Mouse (Mus musculus): Measurements from ENCODE around the gene Gm17509. TPM values are rescaled to one million over a fixed set of nuclear protein-coding genes. Genes with fewer than 3 reads are reported as not detected.
"Not testable (repeated sequence)": the region's sequence is repeated elsewhere in the genome, so short reads cannot be mapped to it uniquely, and the experiment has no call there.

Gm17509 gene
- total RNA-seq, 2 experiments from 2014 or later, result 0.92 to 1.1 TPM

DNA sequence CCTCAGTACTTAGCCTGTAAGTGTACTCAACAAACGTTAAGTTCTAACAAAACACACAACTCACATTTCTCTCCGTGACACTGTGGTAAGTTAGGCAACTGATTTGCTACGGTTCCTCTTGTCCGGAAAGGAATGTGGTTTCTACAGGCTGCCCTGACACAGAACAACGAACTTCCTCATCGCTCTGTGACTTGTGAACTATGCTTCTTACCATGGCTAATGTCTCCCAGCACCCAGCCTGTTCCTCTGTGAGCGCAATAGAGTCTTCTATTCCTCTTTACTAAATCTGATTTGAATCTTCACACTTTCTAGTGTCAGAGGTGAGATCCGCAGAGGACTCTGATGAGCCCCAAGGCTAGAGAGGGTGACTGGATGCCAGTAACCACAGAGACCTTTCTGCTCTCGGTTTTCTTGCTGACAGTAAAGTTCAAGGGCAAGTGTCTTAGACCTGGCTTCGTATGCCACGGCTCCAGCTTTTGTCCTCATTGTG lies 9.4 kb downstream of the Gm17509 start:
- intact Hi-C loops (cut with DNase I), result no loop called here
- no peak for DNase-seq (ENCODE audit: low spot score in 2 of 2)

DNA sequence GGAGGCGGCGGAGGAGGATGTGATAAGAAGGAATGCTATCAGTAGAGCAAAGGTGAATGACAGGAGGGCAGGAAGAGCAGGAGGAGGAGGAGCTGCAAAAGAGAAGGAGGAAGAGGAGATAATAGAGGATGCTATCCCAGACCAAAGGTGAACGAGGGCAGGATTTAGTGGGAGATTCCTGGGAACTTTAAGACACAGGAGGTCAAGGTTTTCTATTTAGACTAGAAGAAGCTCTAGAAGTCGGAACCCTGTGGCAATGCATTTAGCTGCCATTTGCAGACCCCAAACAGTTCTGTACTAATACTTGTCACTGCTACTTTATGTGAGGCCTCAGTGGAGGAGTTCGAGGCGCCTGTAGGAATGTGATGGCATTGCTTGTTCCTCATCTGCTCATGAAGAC lies 12.6 kb downstream of the Gm17509 start, which contains the start of gene Emb:
TSS of gene Emb (plus strand) at position 301 of the 400 bp plus-strand sequence.
- DNase-seq (ENCODE audit: low spot score in 2 of 2), result no peak
- intact Hi-C loops (cut with DNase I), result no loop called here

DNA sequence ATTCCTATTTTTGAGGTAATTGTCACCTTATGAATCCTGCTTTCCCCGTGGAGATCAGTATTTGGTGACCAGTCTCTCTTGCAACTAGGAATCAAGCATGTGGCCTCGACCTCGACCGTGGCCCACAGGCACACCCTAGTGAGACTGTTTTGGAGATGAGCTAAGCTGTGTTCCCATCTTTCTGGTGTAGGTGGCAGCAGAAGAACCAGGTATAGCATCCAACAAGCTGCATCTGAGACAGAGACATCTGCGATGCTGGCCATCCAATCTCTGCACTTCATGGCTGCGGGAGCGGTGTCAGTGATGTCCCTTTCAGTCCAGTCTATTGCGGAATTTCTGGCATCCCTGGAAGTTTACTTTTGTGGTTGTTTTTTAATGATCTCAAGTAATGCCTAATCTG lies 14.8 kb downstream of the Gm17509 start:
- DNase-seq (ENCODE audit: low spot score in 2 of 2), result no peak
- intact Hi-C loops (cut with DNase I), result no loop called here

DNA sequence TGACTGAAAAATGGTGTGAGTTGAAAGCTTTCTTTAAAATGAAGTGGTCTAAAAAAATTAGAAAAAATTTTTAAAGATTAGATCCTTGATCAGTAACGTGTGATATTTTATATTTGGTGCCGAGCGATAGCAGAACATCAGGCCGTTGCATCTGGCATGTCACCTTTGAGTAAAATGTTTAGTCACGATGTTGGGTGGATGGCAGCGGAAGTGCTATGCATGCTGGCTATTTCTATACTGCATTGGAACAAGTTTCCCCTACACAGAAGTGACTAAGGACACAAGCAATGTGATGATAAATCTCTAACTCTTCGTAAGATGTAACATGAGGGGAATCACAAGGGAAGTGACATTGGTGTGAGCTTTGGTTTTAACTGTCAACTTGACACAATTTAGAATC lies 16.2 kb downstream of the Gm17509 start:
- intact Hi-C loops (cut with DNase I), result loop anchor here (5.0 kb wide), 1 partner anchor 108 kb away; no protein-coding TSS in a partner anchor
- DNase-seq (ENCODE audit: low spot score in 2 of 2), result peak in 1 of 2 experiments; percentile 37

DNA sequence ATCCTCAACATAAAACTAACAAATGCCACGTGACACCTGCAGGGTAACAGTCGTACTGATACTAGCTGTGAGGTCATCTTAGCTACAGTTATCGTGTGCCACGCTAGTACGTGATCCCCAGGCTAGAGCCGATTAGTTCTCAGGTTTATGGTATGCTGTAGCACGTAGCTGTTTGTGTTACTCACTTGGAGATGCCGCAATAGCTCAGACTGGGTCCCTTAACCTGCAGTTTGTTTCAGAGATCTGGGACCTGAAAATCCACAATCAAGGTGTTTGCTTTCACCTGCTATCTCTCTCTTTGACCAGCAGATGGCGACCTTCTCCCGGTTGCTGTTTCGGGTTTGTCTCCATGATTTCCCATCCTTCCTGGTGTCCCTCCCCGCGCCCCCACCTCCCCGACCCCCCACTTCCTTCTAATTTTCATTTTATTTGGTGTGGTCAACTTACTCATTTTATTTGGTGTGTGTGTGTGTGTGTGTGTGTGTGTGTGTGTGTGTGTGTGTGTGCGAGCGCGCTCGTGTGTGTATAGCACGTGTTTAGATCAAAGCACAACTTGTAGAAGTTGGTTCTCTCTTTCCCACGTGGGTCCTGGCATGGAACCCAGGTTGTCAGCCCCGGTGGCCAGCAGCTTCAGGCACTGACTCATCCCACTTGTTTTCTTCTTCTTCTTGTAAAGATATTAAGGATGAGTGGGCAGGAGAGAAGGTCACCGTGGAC lies 18.0 kb downstream of the Gm17509 start:
- intact Hi-C loops (cut with DNase I), result loop anchor here (1.0 to 5.0 kb wide), 3 partner anchors 82 to 109 kb away; no protein-coding TSS in a partner anchor
- peak; percentile 42 for DNase-seq (ENCODE audit: low spot score in 2 of 2)

DNA sequence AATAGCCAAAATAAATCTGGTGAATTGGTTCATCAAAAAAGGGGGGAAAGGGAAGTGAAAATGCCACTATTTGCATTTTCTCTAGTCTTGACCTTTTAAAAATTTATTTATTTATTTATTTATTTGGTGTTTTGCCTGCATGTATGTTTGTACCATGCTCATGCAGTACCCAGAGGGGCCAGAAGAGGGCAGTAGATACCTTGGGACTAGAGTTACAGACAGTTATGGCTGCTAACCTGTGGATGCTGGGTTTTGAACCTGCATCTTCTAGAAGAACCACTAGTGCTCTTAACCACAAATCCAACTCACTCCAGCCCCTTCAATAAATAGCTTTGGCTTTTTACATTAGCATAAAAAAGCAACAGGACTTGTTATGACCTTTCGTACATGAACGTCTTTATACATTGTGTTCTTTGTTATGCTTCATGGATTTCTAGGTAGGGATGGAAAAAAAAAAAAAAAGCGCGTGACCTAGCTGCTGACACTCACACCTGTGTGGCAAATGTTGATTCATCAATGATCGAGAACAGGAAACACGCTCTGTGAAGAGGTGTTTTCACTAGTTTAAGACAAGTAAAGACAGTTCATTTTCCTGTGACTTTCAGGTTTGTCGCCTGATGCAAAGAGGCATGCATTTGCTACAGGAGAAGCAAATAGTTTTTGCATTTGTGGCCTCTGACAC lies 22.3 kb downstream of the Gm17509 start:
- intact Hi-C loops (cut with DNase I), result no loop called here
- peak; percentile 59 to 69 for DNase-seq (ENCODE audit: low spot score in 2 of 2)

DNA sequence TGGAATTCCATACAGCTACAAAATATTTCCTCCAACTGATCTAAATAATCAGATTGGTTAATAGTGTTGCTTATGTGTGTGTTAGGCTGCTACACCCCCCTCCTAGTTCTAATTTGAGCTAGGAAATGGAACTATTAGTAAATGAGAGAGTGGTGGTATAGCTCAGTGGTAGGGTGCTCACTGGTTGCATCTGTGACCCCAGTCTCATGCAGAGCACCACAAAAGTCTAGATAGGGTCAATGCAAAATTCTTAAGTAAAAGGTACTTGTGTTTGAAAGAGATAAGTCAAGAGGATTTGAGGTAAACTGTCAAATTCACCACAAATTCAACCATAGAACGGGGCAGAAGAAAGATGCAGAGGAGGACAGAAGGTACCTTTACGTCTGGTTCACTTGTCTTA lies 23.2 kb downstream of the Gm17509 start:
- DNase-seq (ENCODE audit: low spot score in 2 of 2), result no peak
- intact Hi-C loops (cut with DNase I), result no loop called here

DNA sequence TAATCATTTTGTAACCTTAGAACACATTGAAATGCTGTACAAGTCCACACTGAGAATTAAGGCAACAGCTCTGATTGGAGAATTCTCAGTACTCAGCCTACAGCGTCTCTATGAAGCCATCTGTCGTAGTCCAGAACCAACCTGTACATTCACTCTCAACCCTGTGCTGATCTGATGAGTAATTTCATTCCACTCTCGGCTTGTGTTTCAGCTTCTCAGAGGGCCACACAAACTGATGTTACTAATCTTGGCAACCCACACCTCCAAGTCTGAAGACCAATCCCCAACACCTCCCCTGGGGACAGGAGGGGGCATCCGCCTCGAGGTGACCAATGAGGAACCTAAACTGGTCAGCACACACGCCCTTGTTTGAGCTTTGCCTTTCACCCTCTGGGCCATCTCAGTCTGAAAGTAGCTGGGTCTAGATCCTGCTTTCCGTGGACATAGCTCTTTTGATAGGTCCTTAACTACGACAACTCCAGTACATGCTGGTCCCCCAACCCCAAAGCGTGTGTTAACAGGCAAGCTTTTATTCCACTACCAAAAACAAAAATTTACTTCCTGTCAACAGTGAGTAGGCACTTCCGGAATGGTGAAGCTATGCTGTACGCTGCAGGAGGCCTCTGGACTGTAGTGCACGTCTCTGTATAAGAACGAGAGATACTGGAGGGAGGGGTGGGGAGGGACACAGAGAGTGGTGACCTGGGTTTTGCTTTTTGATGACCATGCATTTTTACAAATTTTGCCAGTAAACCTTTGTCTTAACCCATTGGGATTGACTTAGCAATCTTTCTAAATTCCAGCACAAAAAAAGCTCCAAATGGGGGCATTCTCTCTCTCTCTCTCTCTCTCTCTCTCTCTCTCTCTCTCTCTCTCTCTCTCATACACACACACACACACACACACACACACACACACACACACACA lies 25.0 kb downstream of the Gm17509 start:
- DNase-seq (ENCODE audit: low spot score in 2 of 2), result no peak
- intact Hi-C loops (cut with DNase I), result no loop called here

DNA sequence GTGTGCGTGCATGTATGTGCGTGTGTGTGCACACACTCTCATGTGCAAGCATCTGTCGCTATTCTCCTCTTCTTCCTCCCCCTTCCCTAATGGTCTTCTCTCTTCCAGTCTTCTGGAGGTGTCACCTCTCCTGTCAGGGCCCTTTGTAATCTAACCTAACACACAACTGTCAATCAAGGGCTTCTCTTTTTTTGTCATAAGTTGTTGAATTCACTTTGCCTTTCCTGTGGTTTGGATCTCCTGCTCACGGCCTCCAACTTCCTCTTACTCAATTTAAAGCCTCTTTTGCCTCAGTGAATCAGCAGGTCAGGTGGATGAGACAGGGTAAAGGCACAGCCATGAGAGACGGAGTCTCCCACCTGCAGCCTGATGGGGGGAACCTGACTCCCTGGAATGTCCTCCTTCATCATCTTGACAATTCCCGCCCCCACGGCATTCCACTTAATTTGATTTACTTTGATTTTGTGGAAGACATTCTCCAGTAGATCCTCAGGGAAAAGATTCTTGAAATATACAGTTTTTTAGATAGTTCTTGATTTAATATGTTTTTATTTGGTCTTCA lies 27.4 kb downstream of the Gm17509 start:
- intact Hi-C loops (cut with DNase I), result no loop called here
- DNase-seq (ENCODE audit: low spot score in 2 of 2), result no peak

DNA sequence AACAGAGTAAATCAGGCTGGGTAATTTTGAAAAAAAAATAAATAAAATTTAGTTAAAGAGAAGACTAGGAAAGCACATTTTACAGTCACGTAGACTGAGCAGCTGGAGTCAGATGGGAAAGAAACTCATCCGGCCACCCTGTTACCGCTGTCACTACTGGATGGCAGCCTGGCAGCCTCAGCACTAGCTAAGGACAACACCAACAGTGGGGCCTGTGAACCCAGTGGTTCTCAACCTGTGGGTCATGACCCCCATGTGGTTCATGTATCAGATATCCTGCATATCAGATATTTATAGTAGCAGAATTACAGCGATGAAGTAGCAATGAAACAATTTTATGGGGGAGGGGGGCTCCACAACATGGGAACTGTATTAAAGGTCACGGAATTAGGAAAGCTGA lies 28.7 kb downstream of the Gm17509 start:
- no peak for DNase-seq (ENCODE audit: low spot score in 2 of 2)
- intact Hi-C loops (cut with DNase I), result no loop called here

DNA sequence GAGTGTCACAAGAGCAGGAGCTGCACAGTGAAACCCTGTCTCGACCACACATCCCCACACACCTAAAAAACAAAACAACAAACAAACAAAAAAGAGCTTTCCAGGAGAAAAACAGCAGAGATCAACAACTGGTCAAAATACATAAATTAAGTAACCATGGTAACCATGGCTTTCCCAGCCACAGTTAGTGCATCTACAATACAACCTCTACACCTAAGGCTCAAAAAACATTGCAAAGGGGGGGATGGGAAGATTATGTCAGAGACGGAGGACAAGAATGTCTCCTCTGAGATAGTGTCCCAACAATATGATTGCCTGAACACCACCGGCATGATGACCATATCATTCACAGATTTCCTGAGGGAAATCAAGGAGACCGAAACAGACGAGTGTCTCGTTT lies 35.5 kb downstream of the Gm17509 start:
- DNase-seq (ENCODE audit: low spot score in 2 of 2), result no peak
- intact Hi-C loops (cut with DNase I), result no loop called here

DNA sequence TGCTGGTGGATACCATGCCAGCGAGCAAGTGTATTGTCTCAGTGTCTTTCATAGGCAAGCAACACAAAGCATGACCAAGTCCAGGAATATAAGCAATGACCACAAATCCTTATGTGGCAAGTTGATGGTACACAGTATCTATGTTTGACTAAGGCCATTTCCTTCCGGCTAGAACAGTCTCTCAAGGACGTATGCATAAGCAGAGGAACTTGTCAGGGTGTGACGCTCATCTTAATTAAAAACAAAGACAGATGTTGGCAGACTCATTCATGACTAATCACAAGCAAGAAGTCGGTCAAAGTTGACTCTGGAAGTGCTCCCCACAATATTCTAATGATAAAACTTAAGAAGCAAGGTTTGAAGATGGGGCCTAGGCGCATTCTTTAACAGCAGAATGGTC lies 37.6 kb downstream of the Gm17509 start:
- no peak for DNase-seq (ENCODE audit: low spot score in 2 of 2)
- intact Hi-C loops (cut with DNase I), result no loop called here

DNA sequence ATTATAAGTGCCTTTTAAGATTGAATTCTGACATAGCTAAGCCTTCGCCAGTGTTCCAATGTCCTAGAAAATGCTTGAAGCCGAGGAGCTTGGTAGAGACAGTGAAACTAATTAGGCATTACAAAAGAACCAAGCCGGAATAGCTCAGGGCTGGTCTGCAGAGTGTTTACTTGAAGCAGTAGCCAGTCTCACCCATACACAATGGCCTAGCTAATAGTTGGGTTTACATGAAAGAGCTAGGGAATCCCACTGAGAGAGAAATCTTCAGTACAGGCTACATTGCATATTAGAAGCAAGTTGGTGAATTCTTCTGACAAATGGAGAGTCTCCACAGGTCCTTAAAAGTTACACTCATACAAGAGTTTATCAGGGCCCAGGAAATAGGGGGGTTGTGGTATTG lies 40.0 kb downstream of the Gm17509 start:
- DNase-seq (ENCODE audit: low spot score in 2 of 2); intact Hi-C loops (cut with DNase I): not testable (repeated sequence)

Other genes with a start within 250 kb of the Gm17509 start
- 10 to 100 TPM; 21.6 to 21.9 TPM for gene Parp8, start 195.5 kb downstream of the Gm17509 start, total RNA-seq (2021)
- 10 to 100 TPM; 24.8 to 29.9 TPM for gene Emb, start 12.5 kb downstream of the Gm17509 start, total RNA-seq (2021)

All from left cerebral cortex, postnatal 25 days (tissue).